Mouse (Mus musculus) neural tube, embryonic 11.5 days (tissue): Measurements from ENCODE around the gene Tbc1d1. TPM values are rescaled to one million over a fixed set of nuclear protein-coding genes. Genes with fewer than 3 reads are reported as not detected.
A peak's percentile ranks its signal among the peaks of the same experiment; 100 is the strongest.
"Not testable (repeated sequence)": the region's sequence is repeated elsewhere in the genome, so short reads cannot be mapped to it uniquely, and the experiment has no call there.

ENCODE experiments used
- ATAC-seq: fragments of 200-750 bp; cut with Nextera tagmentation; 2 replicates; pipeline ENCODE4 v1.8.0; 2017; ENCODE audit warnings: moderate number of reproducible peaks, mild to moderate bottlenecking, moderate TSS enrichment, moderate library complexity; ENCODE audit not compliant: insufficient read depth, low FRiP score, low TSS enrichment
- DNase-seq: peaks from one replicate; pipeline ENCODE4 v3.0.0-alpha.2; 2015; ENCODE audit warnings: low spot score
- H3K27ac ChIP-seq: fragments of 300-500 bp; sonication (generic); 2 replicates; pipeline ENCODE4 v1.5.1; 2014; ENCODE audit warnings: low read depth, mild to moderate bottlenecking, low read length
- H3K27me3 ChIP-seq: fragments of 300-500 bp; sonication (generic); 2 replicates; pipeline ENCODE4 v1.6.1; 2014; ENCODE audit warnings: mild to moderate bottlenecking, low read length, mixed read lengths; ENCODE audit not compliant: control insufficient read depth, insufficient read depth
- H3K36me3 ChIP-seq: fragments of 300-500 bp; sonication (generic); 2 replicates; pipeline ENCODE4 v1.6.1; 2014; ENCODE audit warnings: mild to moderate bottlenecking, low read length, moderate library complexity, mixed read lengths; ENCODE audit not compliant: control insufficient read depth, insufficient read depth
- H3K4me1 ChIP-seq: fragments of 300-500 bp; sonication (generic); 2 replicates; pipeline ENCODE4 v1.6.1; 2014; ENCODE audit warnings: low read length, mixed read lengths; ENCODE audit not compliant: control insufficient read depth, insufficient read depth
- H3K4me2 ChIP-seq: fragments of 300-500 bp; sonication (generic); 2 replicates; pipeline ENCODE4 v1.6.1; 2014; ENCODE audit warnings: low read depth, mild to moderate bottlenecking, moderate library complexity
- H3K4me3 ChIP-seq: fragments of 300-500 bp; sonication (generic); 2 replicates; pipeline ENCODE4 v1.5.1; 2014; ENCODE audit warnings: low read depth, low read length
- H3K9ac ChIP-seq: fragments of 300-500 bp; sonication (generic); 2 replicates; pipeline ENCODE4 v1.6.1; 2014; ENCODE audit warnings: mild to moderate bottlenecking, low read length
- H3K9me3 ChIP-seq: fragments of 300-500 bp; sonication (generic); 2 replicates; pipeline ENCODE4 v1.6.1; 2016; ENCODE audit warnings: low read length; ENCODE audit not compliant: control insufficient read depth
- WGBS: fragments of 180-500 bp; shearing (Covaris S2); extraction: QIAGEN DNeasy Blood & Tissue Kit; methylation state at CpG from one replicate; pipeline ENCODE4 v1.1.7; 2014; 5-methylcytosine and 5-hydroxymethylcytosine counted together
- polyA plus RNA-seq: library from polyadenylated mRNA; unstranded; fragments of >200 nt; fragmentation: Nextera tagmentation; extraction: Ambion mirVana; gene quantifications from 2 replicates; pipeline ENCODE4 v1.2.1, GENCODE M21; 2014

Gene Tbc1d1
- polyA plus RNA-seq, 1 experiment from 2014 or later: 32.4 TPM

- Histone ChIP-seq H3K9ac (no peak overlapping the region), H3K27ac (no peak overlapping the region), H3K4me2 (no peak overlapping the region), H3K4me1 (no peaks in the 10 kb centered on the region), H3K36me3 (peaks cover 5% of the 10 kb centered on the region; the same call in 1 of the 2 replicates), H3K27me3 (no peaks in the 10 kb centered on the region), H3K9me3 (no peaks in the 10 kb centered on the region), H3K4me3 (no peak overlapping the region)
- ATAC-seq (no peak), DNase-seq (no peak)
- 83% methylated on average over 5 of the region's 5 CpGs for WGBS
Observed at GRCm38 (mm10) chr5:64325741-64326355, 169.7 kb downstream of the Tbc1d1 start.

- WGBS: 67% methylated on average over 7 of the region's 7 CpGs
- ATAC-seq (no peak), DNase-seq (no peak)
- Histone ChIP-seq H3K9me3 (no peaks in the 10 kb centered on the region), H3K4me3 (no peak overlapping the region), H3K9ac (no peak overlapping the region), H3K27me3 (no peaks in the 10 kb centered on the region), H3K27ac (no peak overlapping the region; the same call in 1 of the 2 replicates), H3K36me3 (peaks cover 5% of the 10 kb centered on the region; the same call in 1 of the 2 replicates), H3K4me2 (no peak overlapping the region), H3K4me1 (no peaks in the 10 kb centered on the region)
Observed at GRCm38 (mm10) chr5:64326427-64327181, 170.5 kb downstream of the Tbc1d1 start.

- Histone ChIP-seq H3K4me2 (no peak overlapping the region), H3K9me3 (no peaks in the 10 kb centered on the region), H3K9ac (no peak overlapping the region), H3K27me3 (no peaks in the 10 kb centered on the region), H3K27ac (0 out of 2 replicates have a peak overlapping the region, but pooled peaks have one; percentile 14), H3K4me1 (no peaks in the 10 kb centered on the region), H3K36me3 (peaks cover 5% of the 10 kb centered on the region; the same call in 1 of the 2 replicates), H3K4me3 (no peak overlapping the region)
- WGBS: 61% methylated on average over 7 of the region's 7 CpGs
- DNase-seq: no peak
- ATAC-seq: no peak
Observed at GRCm38 (mm10) chr5:64327212-64327902, 171.3 kb downstream of the Tbc1d1 start.

- H3K4me3 ChIP-seq: no peak overlapping the region
- H3K9me3 ChIP-seq: no peaks in the 10 kb centered on the region
- H3K9ac ChIP-seq: no peak overlapping the region
- H3K4me1 ChIP-seq: no peaks in the 10 kb centered on the region
- ATAC-seq (no peak), DNase-seq (peak; percentile 35)
- 49% methylated on average over 7 of the region's 7 CpGs for WGBS
- H3K27ac ChIP-seq: no peak overlapping the region
- H3K27me3 ChIP-seq: no peaks in the 10 kb centered on the region
- H3K36me3 ChIP-seq: peaks cover 2% of the 10 kb centered on the region; the same call in 1 of the 2 replicates
- H3K4me2 ChIP-seq: no peak overlapping the region
Observed at GRCm38 (mm10) chr5:64336767-64337408, 180.8 kb downstream of the Tbc1d1 start.

- DNase-seq, H3K4me3 ChIP-seq, H3K36me3 ChIP-seq, H3K4me2 ChIP-seq, ATAC-seq, H3K9me3 ChIP-seq, H3K4me1 ChIP-seq, H3K9ac ChIP-seq, H3K27me3 ChIP-seq: not testable (repeated sequence)
- H3K27ac ChIP-seq: 0 out of 2 replicates have a peak overlapping the region, but pooled peaks have one; percentile 10
- 83% methylated on average over 6 of the region's 6 CpGs for WGBS
Observed at GRCm38 (mm10) chr5:64338795-64339194, 182.7 kb downstream of the Tbc1d1 start.

GRCm38 (mm10) chr5:64340366-64340765, 184.3 kb downstream of the Tbc1d1 start:
- no peak for DNase-seq
- no peak for ATAC-seq

GRCm38 (mm10) chr5:64341671-64342070, 185.6 kb downstream of the Tbc1d1 start:
- H3K4me3 ChIP-seq: no peak overlapping the region
- H3K27me3 ChIP-seq: no peaks in the 10 kb centered on the region
- H3K36me3 ChIP-seq: 0 out of 2 replicates have a peak, but pooled peaks cover 2% of the 10 kb centered on the region
- no peak overlapping the region for H3K9ac ChIP-seq
- ATAC-seq (no peak), DNase-seq (no peak)
- no peak overlapping the region for H3K4me2 ChIP-seq
- 91% methylated on average over 3 of the region's 3 CpGs for WGBS
- H3K27ac ChIP-seq: no peak overlapping the region
- H3K9me3 ChIP-seq: no peaks in the 10 kb centered on the region
- H3K4me1 ChIP-seq: 0 out of 2 replicates have a peak, but pooled peaks cover 2% of the 10 kb centered on the region

More at GRCm38 (mm10) chr5:64340366-64340765, 184.3 kb downstream of the Tbc1d1 start:
- WGBS: 81% methylated on average over 3 of the region's 3 CpGs
- H3K4me1 ChIP-seq: 0 out of 2 replicates have a peak, but pooled peaks cover 2% of the 10 kb centered on the region
- no peak overlapping the region for H3K27ac ChIP-seq
- no peak overlapping the region for H3K9ac ChIP-seq
- no peak overlapping the region for H3K4me2 ChIP-seq
- no peak overlapping the region for H3K4me3 ChIP-seq
- no peaks in the 10 kb centered on the region for H3K9me3 ChIP-seq
- H3K27me3 ChIP-seq: no peaks in the 10 kb centered on the region
- 0 out of 2 replicates have a peak, but pooled peaks cover 2% of the 10 kb centered on the region for H3K36me3 ChIP-seq

- no peak for DNase-seq
- no peak overlapping the region for H3K4me3 ChIP-seq
- H3K27ac ChIP-seq: no peak overlapping the region
- H3K27me3 ChIP-seq: no peaks in the 10 kb centered on the region
- WGBS: 79% methylated on average over 10 of the region's 10 CpGs
- no peaks in the 10 kb centered on the region for H3K9me3 ChIP-seq
- 0 out of 2 replicates have a peak, but pooled peaks cover 2% of the 10 kb centered on the region for H3K36me3 ChIP-seq
- no peak for ATAC-seq
- H3K4me2 ChIP-seq: no peak overlapping the region
- 0 out of 2 replicates have a peak, but pooled peaks cover 2% of the 10 kb centered on the region for H3K4me1 ChIP-seq
- no peak overlapping the region for H3K9ac ChIP-seq
Observed at GRCm38 (mm10) chr5:64342138-64342537, 186.0 kb downstream of the Tbc1d1 start.
